Mouse (Mus musculus) heart, embryonic 13.5 days (tissue): Measurements from ENCODE around the gene Cep41. TPM values are rescaled to one million over a fixed set of nuclear protein-coding genes. Genes with fewer than 3 reads are reported as not detected.
A peak's percentile ranks its signal among the peaks of the same experiment; 100 is the strongest.

Experiments used
- ATAC-seq: fragments of 200-750 bp; cut with Nextera tagmentation; 2 replicates; pipeline ENCODE4 v1.8.0; 2017; ENCODE audit warnings: moderate TSS enrichment; ENCODE audit not compliant: insufficient number of reproducible peaks, low FRiP score, low TSS enrichment; ENCODE audit errors: extremely low read depth
- H3K27ac ChIP-seq: fragments of 300-500 bp; sonication (generic); replicated peaks from 2 replicates; pipeline ENCODE4 v1.5.1; 2015; ENCODE audit warnings: moderate library complexity, mild to moderate bottlenecking, inconsistent platforms
- H3K27me3 ChIP-seq: fragments of 300-500 bp; sonication (generic); replicated peaks from 2 replicates; pipeline ENCODE4 v1.6.1; 2015; ENCODE audit warnings: mild to moderate bottlenecking, inconsistent platforms
- H3K36me3 ChIP-seq: fragments of 300-500 bp; sonication (generic); 2 replicates; pipeline ENCODE4 v1.6.1; 2015; ENCODE audit warnings: mild to moderate bottlenecking, inconsistent platforms
- H3K4me1 ChIP-seq: fragments of 300-500 bp; sonication (generic); 2 replicates; pipeline ENCODE4 v1.6.1; 2015; ENCODE audit warnings: inconsistent platforms
- H3K4me2 ChIP-seq: fragments of 300-500 bp; sonication (generic); 2 replicates; pipeline ENCODE4 v1.6.1; 2015; ENCODE audit warnings: inconsistent platforms, mild to moderate bottlenecking, moderate library complexity
- H3K4me3 ChIP-seq: fragments of 300-500 bp; sonication (generic); 2 replicates; pipeline ENCODE4 v1.5.1; 2015; ENCODE audit warnings: moderate library complexity, mild to moderate bottlenecking, inconsistent platforms
- H3K9ac ChIP-seq: fragments of 300-500 bp; sonication (generic); 2 replicates; pipeline ENCODE4 v1.6.1; 2015; ENCODE audit warnings: inconsistent platforms, mild to moderate bottlenecking, moderate library complexity
- H3K9me3 ChIP-seq: fragments of 300-500 bp; sonication (generic); 2 replicates; pipeline ENCODE4 v1.6.1; 2016; ENCODE audit warnings: inconsistent platforms
- WGBS: fragments of 180-500 bp; shearing (Covaris S2); methylation state at CpG from one replicate; pipeline ENCODE4 v1.1.7; 2015; ENCODE audit warnings: mixed read lengths; 5-methylcytosine and 5-hydroxymethylcytosine counted together
- polyA plus RNA-seq: library from polyadenylated mRNA; unstranded; fragments of >200 nt; fragmentation: Nextera tagmentation; extraction: Ambion mirVana; gene quantifications from 2 replicates; pipeline ENCODE4 v1.2.1, GENCODE M21; 2015

Cep41 gene
- polyA plus RNA-seq, 1 experiment from 2014 or later: 11.0 TPM

DNA sequence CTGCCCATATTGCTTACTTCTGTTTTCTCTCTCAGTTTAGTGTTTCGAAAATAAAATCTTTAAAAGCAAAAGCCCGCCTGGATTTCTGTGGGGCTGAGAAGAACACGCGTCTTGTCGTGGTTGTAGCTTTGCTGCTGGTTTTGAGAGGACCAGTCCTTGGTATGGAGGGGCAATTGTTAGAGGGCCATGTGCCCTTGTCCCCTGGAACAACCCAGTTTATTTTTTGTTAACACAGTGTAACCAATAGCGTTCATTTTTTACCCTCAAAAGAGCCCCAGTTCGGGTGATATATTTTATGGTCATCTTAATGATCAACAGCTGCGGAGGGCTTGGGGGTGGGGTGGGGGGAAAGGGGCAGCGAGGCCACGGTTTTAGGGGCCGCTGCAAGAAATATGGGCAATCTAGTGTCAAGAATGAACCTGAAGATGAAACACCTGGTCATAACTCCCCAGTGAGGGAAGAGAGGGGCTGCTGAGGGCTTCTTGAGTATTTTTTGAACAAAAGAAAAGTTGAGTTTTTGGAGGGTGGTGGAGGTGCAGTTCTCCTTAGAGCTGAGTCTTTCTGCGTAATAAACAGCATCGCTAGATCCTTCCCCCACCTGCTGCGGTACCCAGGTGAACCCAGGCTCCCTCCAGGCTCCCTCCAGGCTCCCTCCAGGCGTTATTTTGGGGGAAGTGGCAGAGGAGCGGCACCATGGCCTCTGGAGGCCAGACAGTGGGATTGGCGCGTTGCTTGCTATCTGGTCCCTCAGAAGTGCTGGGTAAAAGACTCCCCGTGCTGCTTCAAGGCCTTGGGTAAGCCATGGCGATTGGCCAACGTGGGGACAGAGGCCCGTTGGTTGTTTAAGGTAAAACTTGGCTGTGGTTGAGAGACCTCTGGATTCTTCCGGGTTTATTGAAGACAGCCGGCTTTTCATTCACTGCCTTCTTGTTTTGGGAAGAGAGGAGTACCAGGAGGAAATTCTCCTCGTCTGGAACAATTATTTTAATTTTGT is 17.1 kb upstream of the Cep41 start:
- Histone ChIP-seq H3K9ac (no peak overlapping the region), H3K27ac (no peak overlapping the region), H3K36me3 (no peaks in the 10 kb centered on the region), H3K4me1 (peaks cover 15% of the 10 kb centered on the region), H3K4me3 (no peak overlapping the region), H3K9me3 (no peaks in the 10 kb centered on the region), H3K4me2 (no peak overlapping the region), H3K27me3 (no peaks in the 10 kb centered on the region)
- ATAC-seq: no peak
- WGBS: 56% methylated on average over 25 of the region's 25 CpGs

DNA sequence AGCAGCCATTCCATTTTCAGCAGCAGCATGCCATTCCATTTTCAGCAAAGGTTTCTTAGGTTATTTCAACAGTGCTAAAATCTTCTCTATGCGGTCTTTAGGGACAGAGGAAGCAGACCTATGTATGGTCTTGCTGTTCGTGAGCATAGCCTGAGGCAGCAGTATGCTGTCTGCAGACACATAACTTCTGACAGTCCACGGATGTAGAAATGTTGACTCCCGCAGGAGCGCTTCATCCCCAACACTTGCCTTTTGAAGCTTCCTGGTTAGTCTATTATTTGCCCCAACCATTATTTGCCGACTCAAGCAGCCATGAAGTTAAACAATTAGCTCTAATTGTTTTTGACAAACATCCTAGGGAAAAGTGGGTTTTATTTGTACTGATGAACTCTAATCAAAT is 15.6 kb upstream of the Cep41 start:
- Histone ChIP-seq H3K36me3 (no peaks in the 10 kb centered on the region), H3K27me3 (no peaks in the 10 kb centered on the region), H3K9ac (no peak overlapping the region), H3K4me1 (peaks cover 20% of the 10 kb centered on the region), H3K27ac (no peak overlapping the region), H3K9me3 (no peaks in the 10 kb centered on the region), H3K4me3 (no peak overlapping the region), H3K4me2 (no peak overlapping the region)
- WGBS: 67% methylated on average over 6 of the region's 6 CpGs
- no peak for ATAC-seq

DNA sequence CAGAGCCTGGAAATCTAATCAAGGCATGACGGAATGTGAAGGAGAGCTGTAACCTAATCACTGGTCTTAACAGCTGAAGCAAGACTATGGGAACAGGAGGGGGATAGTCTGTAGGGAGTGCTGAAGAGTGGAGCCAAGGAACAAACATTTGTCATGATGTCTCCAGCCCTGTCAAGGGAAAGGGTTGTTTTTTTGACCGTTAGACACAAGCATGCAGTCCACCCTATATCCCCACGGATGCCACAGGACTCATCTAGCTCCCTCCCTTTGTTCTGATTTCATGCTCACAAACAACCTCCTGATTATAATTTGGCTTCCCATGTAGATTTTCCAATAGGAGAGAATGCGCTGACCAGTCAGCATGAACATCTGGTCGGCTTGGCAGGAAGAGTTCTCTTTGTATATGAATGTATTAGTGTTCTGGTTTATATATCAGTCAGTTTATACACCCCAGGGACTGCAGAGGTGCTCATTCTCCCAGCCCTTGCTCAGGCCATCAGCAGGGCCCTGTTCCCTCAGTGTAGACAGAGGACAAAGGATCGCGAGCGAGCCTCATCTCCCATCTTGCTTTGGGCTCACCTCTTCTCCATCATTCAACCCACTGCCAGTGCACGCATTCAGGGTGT is 10.5 kb upstream of the Cep41 start:
- Histone ChIP-seq H3K4me2 (no peak overlapping the region), H3K36me3 (no peaks in the 10 kb centered on the region), H3K9me3 (no peaks in the 10 kb centered on the region), H3K9ac (no peak overlapping the region), H3K4me1 (peaks cover 31% of the 10 kb centered on the region), H3K27ac (peak overlapping the region; percentile 20), H3K27me3 (no peaks in the 10 kb centered on the region), H3K4me3 (no peak overlapping the region)
- no peak for ATAC-seq
- WGBS: 65% methylated on average over 9 of the region's 9 CpGs

DNA sequence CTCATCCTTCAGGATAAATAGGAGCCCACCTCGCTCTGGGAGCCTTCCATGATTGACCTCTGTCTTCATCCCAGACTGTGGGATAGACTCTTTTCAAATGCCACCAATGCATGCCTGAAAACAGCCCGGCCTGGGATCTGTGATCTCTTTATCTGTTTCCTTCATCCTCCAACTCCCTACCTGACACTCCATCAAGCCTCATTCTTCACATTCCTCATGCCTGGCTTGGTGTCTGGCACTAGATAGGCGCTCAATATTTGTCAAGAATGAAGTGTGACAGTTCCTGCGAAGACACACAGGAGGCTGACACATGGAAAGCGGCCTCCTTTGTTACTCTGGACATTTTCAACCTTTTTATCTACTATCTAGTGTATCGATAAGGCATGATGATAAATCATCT is 9.9 kb upstream of the Cep41 start:
- Histone ChIP-seq H3K4me2 (no peak overlapping the region), H3K4me1 (peaks cover 32% of the 10 kb centered on the region), H3K4me3 (no peak overlapping the region), H3K9me3 (no peaks in the 10 kb centered on the region), H3K9ac (no peak overlapping the region), H3K27ac (peak overlapping the region; percentile 20; the same call in 1 of the 2 replicates), H3K27me3 (no peaks in the 10 kb centered on the region), H3K36me3 (no peaks in the 10 kb centered on the region)
- no peak for ATAC-seq
- 28% methylated on average over 6 of the region's 6 CpGs for whole genome bisulfite sequencing

DNA sequence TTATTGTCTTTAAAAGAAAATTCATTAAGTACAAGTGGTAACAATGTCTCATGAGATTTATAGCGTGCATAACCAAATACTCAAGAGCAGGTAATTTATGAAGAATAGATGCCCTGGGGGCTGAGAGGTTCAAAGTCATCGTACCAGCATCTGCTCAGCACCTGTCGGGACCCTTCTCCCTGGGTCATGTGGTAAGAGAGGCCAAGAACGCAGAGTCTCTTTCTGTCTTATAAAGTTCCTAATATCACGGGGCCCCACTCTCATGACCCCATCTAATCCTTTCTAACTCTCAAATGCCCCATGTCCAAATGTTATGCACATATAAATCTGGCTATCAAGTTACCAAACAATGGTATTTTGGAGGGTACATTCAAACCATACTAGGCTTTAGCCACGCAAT is 9.3 kb upstream of the Cep41 start:
- Histone ChIP-seq H3K4me3 (no peak overlapping the region), H3K4me2 (no peak overlapping the region), H3K9ac (no peak overlapping the region), H3K27me3 (no peaks in the 10 kb centered on the region), H3K9me3 (no peaks in the 10 kb centered on the region), H3K4me1 (peaks cover 38% of the 10 kb centered on the region), H3K36me3 (no peaks in the 10 kb centered on the region), H3K27ac (no peak overlapping the region)
- ATAC-seq: no peak
- WGBS: 85% methylated on average over 6 of the region's 6 CpGs

DNA sequence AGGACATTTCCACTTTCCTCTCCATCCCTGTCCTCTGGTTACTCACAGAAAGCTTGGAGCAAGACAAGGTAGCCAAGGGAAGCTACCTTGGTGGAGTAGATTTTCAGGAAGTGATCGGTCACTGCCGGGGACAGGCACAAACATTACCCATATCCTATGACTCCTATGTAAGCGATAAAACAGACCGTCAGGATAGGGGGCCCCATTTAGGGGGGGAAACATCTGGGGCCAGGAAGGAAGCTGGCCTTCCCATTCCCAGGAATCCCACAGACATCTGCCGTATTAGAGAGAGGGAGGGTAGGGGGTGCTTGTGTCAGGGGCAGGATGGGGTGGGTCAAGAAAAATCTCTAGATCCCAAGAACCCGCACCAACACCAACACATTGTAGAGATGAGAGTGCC is 6.6 kb upstream of the Cep41 start:
- peak overlapping the region; percentile 13; the same call in 1 of the 2 replicates for H3K4me2 ChIP-seq
- peak overlapping the region; percentile 67 for H3K27ac ChIP-seq
- H3K4me1 ChIP-seq: peaks cover 48% of the 10 kb centered on the region
- H3K4me3 ChIP-seq: no peak overlapping the region
- no peak for ATAC-seq
- H3K9ac ChIP-seq: peak overlapping the region; percentile 20; the same call in 1 of the 2 replicates
- H3K9me3 ChIP-seq: no peaks in the 10 kb centered on the region
- no peaks in the 10 kb centered on the region for H3K36me3 ChIP-seq
- WGBS: 58% methylated on average over 6 of the region's 6 CpGs
- H3K27me3 ChIP-seq: no peaks in the 10 kb centered on the region

DNA sequence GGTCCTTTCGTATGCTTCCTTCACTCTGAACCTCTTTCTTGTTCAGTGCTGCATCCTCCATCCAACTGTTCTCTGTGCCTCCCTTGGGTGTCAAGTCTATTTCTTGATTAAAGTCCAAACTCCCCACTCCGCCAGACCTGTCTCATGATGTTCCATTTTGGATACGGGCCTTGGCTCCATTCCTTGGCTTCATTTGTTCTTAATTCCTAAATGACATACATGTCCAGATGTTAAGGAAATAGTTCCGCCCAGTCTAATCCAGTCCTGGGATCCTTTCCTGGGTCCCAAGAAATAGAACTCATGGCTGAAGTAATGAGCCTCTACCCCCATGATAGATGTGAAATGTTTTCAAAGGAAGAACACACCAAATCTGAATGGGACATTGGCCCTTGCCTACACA is 4.5 kb upstream of the Cep41 start:
- ATAC-seq: no peak
- H3K36me3 ChIP-seq: no peaks in the 10 kb centered on the region
- H3K27me3 ChIP-seq: no peaks in the 10 kb centered on the region
- no peaks in the 10 kb centered on the region for H3K9me3 ChIP-seq
- H3K4me2 ChIP-seq: peak overlapping the region; percentile 9; the same call in 1 of the 2 replicates
- H3K27ac ChIP-seq: peak overlapping the region; percentile 82
- H3K9ac ChIP-seq: peak overlapping the region; percentile 66; the same call in 1 of the 2 replicates
- peaks cover 38% of the 10 kb centered on the region for H3K4me1 ChIP-seq
- no peak overlapping the region for H3K4me3 ChIP-seq
- 75% methylated on average over 4 of the region's 4 CpGs for WGBS

DNA sequence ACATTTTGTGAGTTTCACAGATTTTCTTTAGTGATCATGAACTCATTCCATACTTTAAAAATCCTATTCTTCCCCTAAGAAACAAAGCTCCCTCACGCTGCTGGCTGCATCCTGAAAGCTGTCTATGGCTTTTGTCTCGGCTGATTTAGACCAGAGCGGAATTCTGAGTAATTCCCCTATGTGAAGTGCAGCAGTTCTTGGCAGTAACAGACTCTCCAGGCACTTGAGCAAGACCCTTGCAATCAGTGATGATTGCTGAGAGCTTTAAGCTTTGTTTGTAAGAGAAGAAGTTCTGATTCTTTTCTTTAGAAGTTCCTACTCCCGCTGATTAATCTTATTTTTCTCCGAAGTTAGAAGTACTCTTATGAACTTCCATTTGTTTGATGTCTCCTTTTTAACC is 3.9 kb upstream of the Cep41 start:
- Histone ChIP-seq H3K4me1 (peaks cover 43% of the 10 kb centered on the region), H3K4me3 (no peak overlapping the region), H3K9ac (peak overlapping the region; percentile 66; the same call in 1 of the 2 replicates), H3K27me3 (no peaks in the 10 kb centered on the region), H3K4me2 (peak overlapping the region; percentile 9; the same call in 1 of the 2 replicates), H3K36me3 (no peaks in the 10 kb centered on the region), H3K27ac (peak overlapping the region; percentile 82), H3K9me3 (no peaks in the 10 kb centered on the region)
- WGBS: 14% methylated on average over 5 of the region's 5 CpGs
- no peak for ATAC-seq

DNA sequence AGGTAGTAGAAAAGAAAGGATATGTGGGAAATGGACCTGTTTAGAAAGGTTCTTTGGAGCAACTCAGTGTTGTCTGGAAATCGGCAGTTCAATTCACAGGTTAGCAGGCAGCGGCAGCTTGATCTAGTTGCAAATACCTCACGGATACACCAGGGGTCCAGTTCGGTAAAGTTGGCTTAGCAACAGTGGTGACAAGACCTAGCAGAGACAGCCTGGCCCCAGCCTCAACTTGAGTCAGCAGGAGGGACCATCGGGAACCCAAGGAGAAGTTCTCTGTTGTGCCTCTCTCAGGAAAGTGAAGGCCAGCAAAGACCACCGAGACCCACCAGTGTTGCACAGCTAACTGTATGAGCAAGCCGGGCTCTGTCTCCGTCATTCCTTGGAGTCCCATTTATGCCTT is 1.6 kb upstream of the Cep41 start:
- Histone ChIP-seq H3K4me2 (no peak overlapping the region), H3K9me3 (no peaks in the 10 kb centered on the region), H3K27ac (no peak overlapping the region), H3K36me3 (no peaks in the 10 kb centered on the region), H3K27me3 (no peaks in the 10 kb centered on the region), H3K9ac (no peak overlapping the region), H3K4me3 (no peak overlapping the region), H3K4me1 (peaks cover 39% of the 10 kb centered on the region)
- no peak for ATAC-seq
- 78% methylated on average over 8 of the region's 8 CpGs for WGBS

DNA sequence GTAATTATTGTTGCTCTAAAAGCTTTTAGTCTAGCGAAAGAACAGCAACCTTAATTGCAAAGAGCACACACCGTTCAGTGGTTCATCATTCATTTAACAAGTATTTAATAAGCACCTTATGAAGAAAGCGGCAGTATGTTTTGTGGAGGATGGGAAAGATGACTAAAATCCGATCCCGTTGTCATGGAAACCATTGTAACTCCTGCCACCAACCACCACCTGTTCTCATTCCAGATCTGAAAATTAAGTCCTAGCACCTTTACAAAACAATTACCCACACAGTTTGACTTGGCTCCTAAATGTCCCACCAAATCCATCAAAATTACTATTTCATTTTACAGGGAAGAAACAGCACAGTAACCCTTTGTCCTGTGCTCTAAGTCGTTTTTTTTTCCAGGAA is 660 bp upstream of the Cep41 start:
- peaks cover 31% of the 10 kb centered on the region for H3K4me1 ChIP-seq
- H3K36me3 ChIP-seq: no peaks in the 10 kb centered on the region
- peak overlapping the region; percentile 75 for H3K4me2 ChIP-seq
- no peaks in the 10 kb centered on the region for H3K27me3 ChIP-seq
- 50% methylated on average over 6 of the region's 6 CpGs for WGBS
- peak overlapping the region; percentile 76 for H3K9ac ChIP-seq
- no peaks in the 10 kb centered on the region for H3K9me3 ChIP-seq
- peak overlapping the region; percentile 85; the same call in 1 of the 2 replicates for H3K27ac ChIP-seq
- ATAC-seq: no peak
- H3K4me3 ChIP-seq: peak overlapping the region; percentile 58

DNA sequence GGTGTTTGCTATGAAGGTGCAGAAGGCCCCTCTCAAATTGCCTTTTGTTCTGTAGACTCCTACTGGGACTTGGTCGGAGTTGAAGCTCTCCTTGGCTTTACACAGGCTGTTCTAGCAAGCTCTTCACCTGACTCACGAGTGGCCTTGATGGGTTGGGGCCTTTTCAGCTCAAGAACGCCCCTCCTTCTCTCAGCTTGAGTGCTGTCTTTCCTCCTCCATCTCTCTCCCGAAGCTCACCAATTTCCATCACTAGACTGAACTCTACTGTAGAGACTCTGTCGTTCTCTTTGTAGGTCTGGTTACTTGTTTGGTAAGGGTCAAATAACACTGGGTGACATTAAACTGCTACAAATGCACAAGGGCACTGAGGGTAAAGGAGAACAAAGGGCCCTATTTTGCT is 723 bp downstream of the Cep41 start:
- Histone ChIP-seq H3K27me3 (no peaks in the 10 kb centered on the region), H3K27ac (peak overlapping the region; percentile 85), H3K9me3 (no peaks in the 10 kb centered on the region), H3K4me1 (peaks cover 24% of the 10 kb centered on the region), H3K4me3 (peak overlapping the region; percentile 58), H3K36me3 (no peaks in the 10 kb centered on the region), H3K4me2 (peak overlapping the region; percentile 75), H3K9ac (peak overlapping the region; percentile 77)
- 75% methylated on average over 5 of the region's 5 CpGs for WGBS
- no peak for ATAC-seq
